Mouse (Mus musculus) intestine, embryonic 15.5 days (tissue): ENCODE results near the gene Ddx3x. TPM values are rescaled to one million over a fixed set of nuclear protein-coding genes. Genes with fewer than 3 reads are reported as not detected.
"Not testable (repeated sequence)": the region's sequence is repeated elsewhere in the genome, so short reads cannot be mapped to it uniquely, and the experiment has no call there.

Experiments
- ATAC-seq: fragments of 200-750 bp; cut with Nextera tagmentation; 2 replicates; pipeline ENCODE4 v1.8.0; 2017; ENCODE audit warnings: moderate TSS enrichment, moderate library complexity
- H3K27ac ChIP-seq: fragments of 300-500 bp; sonication (generic); 2 replicates; pipeline ENCODE4 v1.5.1; 2015; ENCODE audit warnings: mild to moderate bottlenecking, inconsistent platforms
- H3K27me3 ChIP-seq: fragments of 300-500 bp; sonication (generic); replicated peaks from 2 replicates; pipeline ENCODE4 v1.6.1; 2015; ENCODE audit warnings: inconsistent platforms
- H3K36me3 ChIP-seq: fragments of 300-500 bp; sonication (generic); 2 replicates; pipeline ENCODE4 v1.6.1; 2015; ENCODE audit warnings: inconsistent platforms
- H3K4me1 ChIP-seq: fragments of 300-500 bp; sonication (generic); replicated peaks from 2 replicates; pipeline ENCODE4 v1.6.1; 2015; ENCODE audit warnings: inconsistent platforms
- H3K4me2 ChIP-seq: fragments of 300-500 bp; sonication (generic); replicated peaks from 2 replicates; pipeline ENCODE4 v1.6.1; 2015; ENCODE audit warnings: mild to moderate bottlenecking, inconsistent platforms
- H3K4me3 ChIP-seq: fragments of 300-500 bp; sonication (generic); replicated peaks from 2 replicates; pipeline ENCODE4 v1.5.1; 2015; ENCODE audit warnings: inconsistent platforms
- H3K9ac ChIP-seq: fragments of 300-500 bp; sonication (generic); 2 replicates; pipeline ENCODE4 v1.6.1; 2015; ENCODE audit warnings: inconsistent platforms
- H3K9me3 ChIP-seq: fragments of 300-500 bp; sonication (generic); 2 replicates; pipeline ENCODE4 v1.6.1; 2016; ENCODE audit warnings: inconsistent platforms
- WGBS: fragments of 180-500 bp; shearing (Covaris S2); methylation state at CpG from one replicate; pipeline ENCODE4 v1.1.7; 2015; 5-methylcytosine and 5-hydroxymethylcytosine counted together
- polyA plus RNA-seq: library from polyadenylated mRNA; unstranded; fragments of >200 nt; fragmentation: Nextera tagmentation; extraction: Ambion mirVana; gene quantifications from 2 replicates; pipeline ENCODE4 v1.2.1, GENCODE M21; 2015

Ddx3x gene
- polyA plus RNA-seq, 1 experiment from 2014 or later: 128 TPM

GRCm38 (mm10) chrX:13285772-13286171, 5.0 kb downstream of the Ddx3x start:
- Histone ChIP-seq H3K4me2 (no peak overlapping the region), H3K4me3 (no peak overlapping the region), H3K27ac (no peak overlapping the region), H3K9ac (no peak overlapping the region), H3K36me3 (no peaks in the 10 kb centered on the region), H3K4me1 (no peaks in the 10 kb centered on the region), H3K27me3 (no peaks in the 10 kb centered on the region), H3K9me3 (no peaks in the 10 kb centered on the region)
- WGBS: 79% methylated on average over 4 of the region's 4 CpGs
- ATAC-seq: no peak

DNA sequence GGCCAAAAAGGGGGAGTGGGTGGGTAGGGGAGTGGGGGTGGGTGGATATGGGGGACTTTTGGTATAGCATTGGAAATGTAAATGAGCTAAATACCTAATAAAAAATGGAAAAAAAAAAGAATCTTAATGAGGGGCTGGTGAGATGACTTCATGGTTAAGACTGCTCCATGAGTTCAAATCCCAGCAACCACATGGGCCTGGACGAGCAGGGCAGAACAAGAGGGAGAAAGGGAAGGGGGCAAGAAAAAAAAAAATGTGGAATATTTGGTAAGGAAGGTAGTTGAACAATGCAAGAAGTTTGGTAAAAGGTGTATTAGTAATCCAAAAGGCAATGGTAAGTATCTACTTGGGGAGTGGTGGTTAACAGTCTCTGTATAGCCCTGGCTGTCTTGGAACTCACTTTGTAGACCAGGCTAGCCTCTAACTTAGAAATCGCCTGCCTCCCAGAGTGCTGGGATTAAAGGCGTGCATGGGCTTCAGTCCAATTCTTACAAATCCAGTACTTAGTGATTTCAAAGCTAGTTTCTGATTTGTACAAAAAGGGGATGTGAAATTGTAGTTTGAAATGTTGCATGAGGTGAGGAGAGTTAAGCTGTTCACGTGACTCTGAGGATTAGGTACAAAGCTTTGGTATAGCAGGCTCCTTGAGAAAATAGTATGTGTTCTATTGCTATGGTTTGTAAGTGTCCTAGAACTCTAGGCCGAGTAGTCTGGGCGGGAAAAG, 13.9 kb downstream of the Ddx3x start:
- no peak overlapping the region for H3K9ac ChIP-seq
- no peaks in the 10 kb centered on the region for H3K9me3 ChIP-seq
- no peak overlapping the region for H3K4me2 ChIP-seq
- no peaks in the 10 kb centered on the region for H3K27me3 ChIP-seq
- peak; percentile 51; the same call in 1 of the 2 replicates for ATAC-seq
- H3K36me3 ChIP-seq: no peaks in the 10 kb centered on the region
- no peaks in the 10 kb centered on the region for H3K4me1 ChIP-seq
- no peak overlapping the region for H3K27ac ChIP-seq
- 52% methylated on average over 6 of the region's 6 CpGs for WGBS
- H3K4me3 ChIP-seq: no peak overlapping the region

- Histone ChIP-seq H3K9me3 (no peaks in the 10 kb centered on the region), H3K4me1 (no peaks in the 10 kb centered on the region), H3K27me3 (no peaks in the 10 kb centered on the region), H3K9ac (no peak overlapping the region), H3K36me3 (no peaks in the 10 kb centered on the region), H3K4me3 (no peak overlapping the region), H3K27ac (no peak overlapping the region), H3K4me2 (no peak overlapping the region)
- ATAC-seq: no peak
Observed at GRCm38 (mm10) chrX:13295229-13295571, 14.4 kb downstream of the Ddx3x start.

GRCm38 (mm10) chrX:13296241-13296640, 15.5 kb downstream of the Ddx3x start:
- not testable (repeated sequence) for H3K9me3 ChIP-seq, ATAC-seq, H3K4me1 ChIP-seq, H3K4me3 ChIP-seq, H3K9ac ChIP-seq, H3K4me2 ChIP-seq, H3K27ac ChIP-seq, H3K36me3 ChIP-seq, H3K27me3 ChIP-seq
- 32% methylated on average over 4 of the region's 4 CpGs for WGBS

DNA sequence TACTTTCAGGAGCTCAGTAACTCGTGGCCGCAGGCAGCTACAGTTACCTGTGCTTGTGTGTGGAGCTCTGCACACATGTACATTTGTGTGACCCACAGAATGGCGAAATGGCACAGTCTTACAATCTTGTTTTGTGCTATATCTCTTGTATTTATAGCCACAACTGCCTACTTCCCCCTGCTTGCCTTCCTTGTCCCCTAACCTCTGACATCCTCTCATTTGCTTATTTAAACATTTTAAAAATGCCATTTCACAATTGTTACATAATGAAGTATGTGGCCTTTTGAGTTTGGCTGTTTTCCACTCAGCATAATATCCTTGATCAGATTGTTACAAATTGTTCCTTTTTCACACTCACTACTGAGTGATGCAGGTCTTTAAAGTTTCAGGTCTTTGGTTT, 25.4 kb downstream of the Ddx3x start:
- no peak overlapping the region for H3K9ac ChIP-seq
- no peaks in the 10 kb centered on the region for H3K27me3 ChIP-seq
- H3K36me3 ChIP-seq: no peaks in the 10 kb centered on the region
- no peak overlapping the region for H3K4me3 ChIP-seq
- no peak overlapping the region for H3K4me2 ChIP-seq
- H3K27ac ChIP-seq: no peak overlapping the region
- WGBS: 75% methylated on average over 3 of the region's 3 CpGs
- ATAC-seq: no peak
- no peaks in the 10 kb centered on the region for H3K4me1 ChIP-seq
- no peaks in the 10 kb centered on the region for H3K9me3 ChIP-seq

GRCm38 (mm10) chrX:13311396-13311795, 30.6 kb downstream of the Ddx3x start:
- no peak for ATAC-seq
- Histone ChIP-seq H3K4me1 (no peaks in the 10 kb centered on the region), H3K4me2 (no peak overlapping the region), H3K9me3 (no peaks in the 10 kb centered on the region), H3K27me3 (no peaks in the 10 kb centered on the region), H3K27ac (no peak overlapping the region), H3K4me3 (no peak overlapping the region), H3K9ac (no peak overlapping the region), H3K36me3 (no peaks in the 10 kb centered on the region)
- WGBS: 68% methylated on average over 4 of the region's 4 CpGs

- no peaks in the 10 kb centered on the region for H3K9me3 ChIP-seq
- no peak overlapping the region for H3K9ac ChIP-seq
- ATAC-seq: no peak
- 85% methylated on average over 7 of the region's 7 CpGs for whole genome bisulfite sequencing
- no peak overlapping the region for H3K4me3 ChIP-seq
- H3K4me1 ChIP-seq: no peaks in the 10 kb centered on the region
- no peak overlapping the region for H3K4me2 ChIP-seq
- H3K36me3 ChIP-seq: no peaks in the 10 kb centered on the region
- H3K27ac ChIP-seq: no peak overlapping the region
- no peaks in the 10 kb centered on the region; the same call in 1 of the 2 replicates for H3K27me3 ChIP-seq
Observed at GRCm38 (mm10) chrX:13329611-13330010, 48.8 kb downstream of the Ddx3x start.

Other genes with a start within 250 kb of the Ddx3x start
- 21.3 and 21.5 TPM in 2 replicates for gene Usp9x, start 209.5 kb upstream of the Ddx3x start, polyA plus RNA-seq
- gene Nyx, start 185.1 kb downstream of the Ddx3x start, polyA plus RNA-seq: 0.03 TPM in 1 of 2 replicates, not detected in the other